In the genomic region with DNA sequence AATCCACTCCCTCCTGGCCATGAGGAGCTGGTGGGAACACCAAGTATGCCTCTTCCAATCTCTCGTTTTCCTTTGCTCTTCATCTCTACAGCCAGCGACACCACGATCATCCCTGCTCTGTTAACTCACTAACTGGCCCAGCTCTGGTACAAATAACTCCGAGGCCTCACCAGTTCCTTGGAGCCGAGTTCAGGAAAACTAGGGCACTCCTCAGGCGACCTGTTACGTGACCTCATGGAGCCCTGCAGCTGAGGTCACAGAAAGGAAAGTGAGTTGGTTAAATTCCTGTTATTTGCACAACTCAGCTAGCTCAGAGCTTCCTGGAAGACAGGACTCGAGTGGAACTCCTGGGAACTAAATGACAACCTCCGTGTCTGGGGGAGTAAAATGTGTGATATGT, we compare ENCODE assay signal across 14 mouse cellular contexts. TPM values are rescaled to one million over a fixed set of nuclear protein-coding genes. Genes with fewer than 3 reads are reported as not detected.
"Had no signal": no experiment of that assay in that cellular context is flagged by ENCODE, and none has a peak within 500 bp of the region (broad histone marks: within the 10 kb centered on the region; RNA-seq: fewer than 3 reads in every experiment).

No protein-coding gene starts in this region.

- H3K4me2 ChIP-seq: limb, embryonic 15.5 days; liver, embryonic 12.5 days; lung, embryonic 14.5 days; neural tube, embryonic 13.5 days had no signal

- H3K36me3 ChIP-seq: limb, embryonic 15.5 days; liver, embryonic 12.5 days; midbrain, embryonic 10.5 days; neural tube, embryonic 13.5 days had no signal

- DNase-seq: lung, embryonic 14.5 days; lung, postnatal 10 days; lung, postnatal 4 days; midbrain, embryonic 14.5 days; retina, postnatal 1 day; right cerebral cortex, postnatal 4 days; thymus, adult 18-20 months; thymus, postnatal 14 days had no signal

- ATAC-seq: hindbrain, embryonic 16.5 days; inflammation-experienced regulatory T-cells, adult 6 months; liver, embryonic 12.5 days had no signal

- H3K9me3 ChIP-seq: limb, embryonic 15.5 days; liver, embryonic 12.5 days; midbrain, embryonic 10.5 days; neural tube, embryonic 13.5 days had no signal

- H3K9ac ChIP-seq: limb, embryonic 15.5 days; liver, embryonic 12.5 days; lung, embryonic 14.5 days; neural tube, embryonic 13.5 days had no signal

- H3K27ac ChIP-seq: limb, embryonic 15.5 days; liver, embryonic 12.5 days; midbrain, embryonic 10.5 days; neural tube, embryonic 13.5 days had no signal

- H3K4me3 ChIP-seq: limb, embryonic 15.5 days; liver, embryonic 12.5 days; midbrain, embryonic 10.5 days; neural tube, embryonic 13.5 days had no signal

RNA-seq across cellular contexts. Expression of a gene that starts 2.5 kb away (rescaled TPM):
- polyA plus RNA-seq: midbrain, embryonic 14.5 days had no signal
